Mouse (Mus musculus): ENCODE results near the gene Ap4b1. TPM values are rescaled to one million over a fixed set of nuclear protein-coding genes. Genes with fewer than 3 reads are reported as not detected.

Gene Ap4b1
- total and polyA plus RNA-seq, 3 experiments = 3.4 to 24.1 (median 13.5) TPM

GRCm38 (mm10) chr3:103850644-103851363, 41.5 kb downstream of the Ap4b1 start:
- ATAC-seq (ENCODE audit: extremely low read depth, insufficient number of reproducible peaks, low FRiP score, poor library complexity, severe bottlenecking) (no peak), DNase-seq (ENCODE audit: low spot score) (no peak)
- TF ChIP-seq TAL1 (conservative IDR thresholded peaks at IDR 0.05; ENCODE audit: low read depth, low read length) (no peak), CTCF (IDR thresholded peaks at IDR 0.05; ENCODE audit: low read depth, low read length) (no peak), GATA1 (IDR thresholded peaks at IDR 0.05; ENCODE audit: borderline replicate concordance, low read length) (no peak), POLR2AphosphoS5 (IDR thresholded peaks at IDR 0.05; ENCODE audit: insufficient replicate concordance, low read depth, low read length) (no peak), GATA2 (IDR thresholded peaks at IDR 0.05; ENCODE audit: borderline replicate concordance, low read depth, low read length) (no peak)
- H3K27me3 ChIP-seq (ENCODE audit: insufficient read depth, low read length) = peaks cover 7% of the 10 kb centered on the region
- no peaks in the 10 kb centered on the region for H3K36me3 ChIP-seq (replicated peaks)
- H3K4me3 ChIP-seq (ENCODE audit: low read depth, low read length) = no peak overlapping the region
- H3K4me1 ChIP-seq (ENCODE audit: insufficient read depth, low read depth, low read length) = peaks cover 18% of the 10 kb centered on the region
- H3K9me3 ChIP-seq (replicated peaks) = no peaks in the 10 kb centered on the region

GRCm38 (mm10) chr3:103851481-103851880, 42.2 kb downstream of the Ap4b1 start:
- DNase-seq (ENCODE audit: low spot score) (no peak), ATAC-seq (ENCODE audit: extremely low read depth, insufficient number of reproducible peaks, low FRiP score, poor library complexity, severe bottlenecking) (no peak)
- Histone ChIP-seq H3K4me3 (ENCODE audit: low read depth, low read length) (no peak overlapping the region), H3K9me3 (replicated peaks) (no peaks in the 10 kb centered on the region), H3K4me1 (ENCODE audit: insufficient read depth, low read depth, low read length) (peaks cover 20% of the 10 kb centered on the region), H3K36me3 (replicated peaks) (no peaks in the 10 kb centered on the region), H3K27me3 (ENCODE audit: insufficient read depth, low read length) (peaks cover 7% of the 10 kb centered on the region)
- TF ChIP-seq TAL1 (conservative IDR thresholded peaks at IDR 0.05; ENCODE audit: low read depth, low read length) (no peak), GATA1 (IDR thresholded peaks at IDR 0.05; ENCODE audit: borderline replicate concordance, low read length) (no peak), GATA2 (IDR thresholded peaks at IDR 0.05; ENCODE audit: borderline replicate concordance, low read depth, low read length) (no peak), POLR2AphosphoS5 (IDR thresholded peaks at IDR 0.05; ENCODE audit: insufficient replicate concordance, low read depth, low read length) (no peak), CTCF (IDR thresholded peaks at IDR 0.05; ENCODE audit: low read depth, low read length) (no peak)

- Histone ChIP-seq H3K4me3 (ENCODE audit: low read depth, low read length) (no peak overlapping the region), H3K36me3 (replicated peaks) (no peaks in the 10 kb centered on the region), H3K27me3 (ENCODE audit: insufficient read depth, low read length) (peaks cover 7% of the 10 kb centered on the region), H3K4me1 (ENCODE audit: insufficient read depth, low read depth, low read length) (peaks cover 18% of the 10 kb centered on the region), H3K9me3 (replicated peaks) (no peaks in the 10 kb centered on the region)
- TF ChIP-seq POLR2AphosphoS5 (IDR thresholded peaks at IDR 0.05; ENCODE audit: insufficient replicate concordance, low read depth, low read length) = no peak
- no peak for TF ChIP-seq GATA1 (IDR thresholded peaks at IDR 0.05; ENCODE audit: borderline replicate concordance, low read length)
- TF ChIP-seq CTCF (IDR thresholded peaks at IDR 0.05; ENCODE audit: low read depth, low read length) = no peak
- no peak for TF ChIP-seq GATA2 (IDR thresholded peaks at IDR 0.05; ENCODE audit: borderline replicate concordance, low read depth, low read length)
- TF ChIP-seq TAL1 (conservative IDR thresholded peaks at IDR 0.05; ENCODE audit: low read depth, low read length) = no peak
- DNase-seq (ENCODE audit: low spot score) = no peak
- ATAC-seq (ENCODE audit: extremely low read depth, insufficient number of reproducible peaks, low FRiP score, poor library complexity, severe bottlenecking) = no peak
Measured at GRCm38 (mm10) chr3:103851882-103852281, 42.6 kb downstream of the Ap4b1 start.

GRCm38 (mm10) chr3:103852565-103853299, 43.4 kb downstream of the Ap4b1 start:
- H3K9me3 ChIP-seq (replicated peaks) = no peaks in the 10 kb centered on the region
- no peak overlapping the region for H3K4me3 ChIP-seq (ENCODE audit: low read depth, low read length)
- ATAC-seq (ENCODE audit: extremely low read depth, insufficient number of reproducible peaks, low FRiP score, poor library complexity, severe bottlenecking) (no peak), DNase-seq (ENCODE audit: low spot score) (no peak)
- no peaks in the 10 kb centered on the region for H3K36me3 ChIP-seq (replicated peaks)
- TF ChIP-seq GATA1 (IDR thresholded peaks at IDR 0.05; ENCODE audit: borderline replicate concordance, low read length) (no peak), TAL1 (conservative IDR thresholded peaks at IDR 0.05; ENCODE audit: low read depth, low read length) (no peak), GATA2 (IDR thresholded peaks at IDR 0.05; ENCODE audit: borderline replicate concordance, low read depth, low read length) (no peak), CTCF (IDR thresholded peaks at IDR 0.05; ENCODE audit: low read depth, low read length) (no peak), POLR2AphosphoS5 (IDR thresholded peaks at IDR 0.05; ENCODE audit: insufficient replicate concordance, low read depth, low read length) (no peak)
- H3K4me1 ChIP-seq (ENCODE audit: insufficient read depth, low read depth, low read length) = peaks cover 17% of the 10 kb centered on the region
- peaks cover 7% of the 10 kb centered on the region for H3K27me3 ChIP-seq (ENCODE audit: insufficient read depth, low read length)

GRCm38 (mm10) chr3:103853804-103854203, 44.5 kb downstream of the Ap4b1 start:
- Histone ChIP-seq H3K36me3 (replicated peaks) (no peaks in the 10 kb centered on the region), H3K27me3 (ENCODE audit: insufficient read depth, low read length) (peaks cover 7% of the 10 kb centered on the region), H3K4me3 (ENCODE audit: low read depth, low read length) (no peak overlapping the region), H3K4me1 (ENCODE audit: insufficient read depth, low read depth, low read length) (peaks cover 17% of the 10 kb centered on the region), H3K9me3 (replicated peaks) (no peaks in the 10 kb centered on the region)
- ATAC-seq (ENCODE audit: extremely low read depth, insufficient number of reproducible peaks, low FRiP score, poor library complexity, severe bottlenecking) (no peak), DNase-seq (ENCODE audit: low spot score) (no peak)
- TF ChIP-seq POLR2AphosphoS5 (IDR thresholded peaks at IDR 0.05; ENCODE audit: insufficient replicate concordance, low read depth, low read length) (no peak), GATA1 (IDR thresholded peaks at IDR 0.05; ENCODE audit: borderline replicate concordance, low read length) (no peak), CTCF (IDR thresholded peaks at IDR 0.05; ENCODE audit: low read depth, low read length) (no peak), TAL1 (conservative IDR thresholded peaks at IDR 0.05; ENCODE audit: low read depth, low read length) (no peak), GATA2 (IDR thresholded peaks at IDR 0.05; ENCODE audit: borderline replicate concordance, low read depth, low read length) (no peak)
